Mouse (Mus musculus): ENCODE data around the gene 4921507P07Rik.
"Not testable (repeated sequence)": the region's sequence is repeated elsewhere in the genome, so short reads cannot be mapped to it uniquely, and the experiment has no call there.

4921507P07Rik gene

DNA sequence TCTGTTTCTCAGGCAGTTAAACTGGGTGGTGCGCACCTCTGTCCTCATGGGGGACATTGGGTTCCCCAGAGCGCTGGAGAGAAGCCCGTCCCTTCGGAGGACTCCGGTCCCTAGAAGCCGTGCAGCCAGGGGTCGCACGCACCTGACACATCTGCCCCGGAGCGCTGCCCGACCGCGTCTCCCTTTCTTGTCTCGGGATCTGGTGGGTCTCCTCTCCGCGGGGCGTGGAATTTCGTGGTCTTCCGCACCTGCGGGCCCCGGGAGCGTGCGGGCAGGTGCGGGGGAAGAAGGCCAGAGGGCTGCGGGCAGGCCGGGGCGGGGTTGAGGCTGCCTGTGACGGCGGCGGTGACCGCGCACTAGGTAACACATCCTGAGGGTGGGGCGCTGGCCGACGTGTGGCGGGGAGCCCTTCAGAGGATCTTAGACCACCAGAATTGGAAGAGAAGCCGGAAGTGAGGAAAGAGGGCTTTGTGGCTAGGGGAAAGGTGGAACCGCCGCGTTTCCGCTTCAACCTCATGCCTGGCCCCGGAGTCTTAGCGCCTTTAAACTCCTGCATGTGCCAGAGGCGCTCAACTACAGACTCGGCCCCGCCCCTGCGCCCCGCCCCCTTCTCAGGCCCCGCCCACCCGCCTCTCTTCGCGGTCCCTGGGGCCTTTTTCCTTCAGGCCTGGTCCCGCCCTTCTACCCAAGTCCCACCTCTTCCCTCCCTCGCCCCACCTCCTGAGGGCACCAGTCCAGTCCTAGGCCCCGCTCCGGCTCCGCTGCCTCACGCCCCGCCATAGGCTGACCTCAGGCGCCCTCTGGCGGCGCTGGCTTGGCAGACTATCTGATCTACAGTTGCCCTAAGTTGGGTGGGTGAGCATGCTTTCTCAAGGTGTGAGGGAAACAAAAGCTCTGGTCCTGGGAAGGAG is at the start of gene 4921507P07Rik:
Gene 4921507P07Rik (minus strand): TSS at position 332 of the 911 bp plus-strand sequence.
- peak; percentile 67 for DNase-seq (ENCODE audit: low spot score)

DNA sequence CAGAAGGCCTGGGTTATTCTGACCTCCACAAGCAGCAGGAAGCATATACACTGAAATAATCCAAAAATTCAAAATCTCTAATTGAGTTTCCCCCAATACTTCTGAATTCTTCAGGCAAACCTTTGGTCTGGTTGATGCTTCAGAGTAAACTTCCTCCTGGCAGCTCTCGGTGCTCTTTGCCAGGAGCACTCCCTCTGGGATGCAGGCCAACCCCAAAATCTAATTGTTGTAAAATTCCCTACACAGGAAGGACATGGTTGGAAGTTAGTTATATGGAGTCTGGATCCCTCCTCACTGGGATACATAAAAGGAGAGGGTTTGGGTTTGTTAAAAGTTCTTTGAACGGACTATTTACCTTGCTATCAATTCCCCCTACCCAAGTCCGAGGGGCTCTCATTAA is 48.3 kb upstream of the 4921507P07Rik start:
- DNase-seq (ENCODE audit: low spot score): no peak

DNA sequence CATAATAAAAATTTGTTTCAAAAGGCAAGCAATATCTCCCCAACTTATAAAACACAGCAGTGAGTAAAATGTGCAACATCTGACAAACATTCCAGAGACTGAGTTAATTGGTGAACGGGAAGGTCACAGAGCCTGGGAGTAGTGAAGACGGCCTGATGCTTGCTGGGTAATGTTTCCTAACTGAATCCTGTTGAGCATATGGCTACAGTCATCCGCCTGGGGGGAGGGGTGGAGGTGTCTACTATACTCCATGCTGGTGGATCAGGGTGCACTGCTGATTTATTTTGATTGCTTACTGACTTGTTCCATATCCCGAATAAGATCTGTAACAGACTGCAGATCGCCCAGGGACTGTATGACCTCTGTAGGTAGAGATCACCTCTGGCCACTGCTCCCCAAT is 45.5 kb upstream of the 4921507P07Rik start:
- no peak for DNase-seq (ENCODE audit: low spot score)

- no peak for DNase-seq (ENCODE audit: low spot score)
Observed at GRCm38 (mm10) chr6:50640377-50640776, 43.9 kb upstream of the 4921507P07Rik start.

- DNase-seq (ENCODE audit: low spot score): no peak
Observed at GRCm38 (mm10) chr6:50639656-50640055, 43.2 kb upstream of the 4921507P07Rik start.

- DNase-seq (ENCODE audit: low spot score): not testable (repeated sequence)
Observed at GRCm38 (mm10) chr6:50626170-50626569, 29.7 kb upstream of the 4921507P07Rik start.

- not testable (repeated sequence) for DNase-seq (ENCODE audit: low spot score)
Observed at GRCm38 (mm10) chr6:50618273-50618672, 21.8 kb upstream of the 4921507P07Rik start.

GRCm38 (mm10) chr6:50601620-50602019 is 5.2 kb upstream of the 4921507P07Rik start:
- DNase-seq (ENCODE audit: low spot score): no peak

GRCm38 (mm10) chr6:50598560-50598959 is 2.1 kb upstream of the 4921507P07Rik start:
- DNase-seq (ENCODE audit: low spot score): no peak

- DNase-seq (ENCODE audit: low spot score): no peak
Observed at GRCm38 (mm10) chr6:50594372-50594771, 2.1 kb downstream of the 4921507P07Rik start.

- DNase-seq (ENCODE audit: low spot score): no peak
Observed at GRCm38 (mm10) chr6:50593334-50593845, 3.0 kb downstream of the 4921507P07Rik start.

GRCm38 (mm10) chr6:50590234-50590633 is 6.2 kb downstream of the 4921507P07Rik start:
- no peak for DNase-seq (ENCODE audit: low spot score)

- peak; percentile 65 for DNase-seq (ENCODE audit: low spot score)
Observed at GRCm38 (mm10) chr6:50588251-50588650, 8.2 kb downstream of the 4921507P07Rik start.

GRCm38 (mm10) chr6:50587412-50587811 is 9.0 kb downstream of the 4921507P07Rik start:
- DNase-seq (ENCODE audit: low spot score): no peak

GRCm38 (mm10) chr6:50586316-50586715 is 10.1 kb downstream of the 4921507P07Rik start:
- no peak for DNase-seq (ENCODE audit: low spot score)

DNA sequence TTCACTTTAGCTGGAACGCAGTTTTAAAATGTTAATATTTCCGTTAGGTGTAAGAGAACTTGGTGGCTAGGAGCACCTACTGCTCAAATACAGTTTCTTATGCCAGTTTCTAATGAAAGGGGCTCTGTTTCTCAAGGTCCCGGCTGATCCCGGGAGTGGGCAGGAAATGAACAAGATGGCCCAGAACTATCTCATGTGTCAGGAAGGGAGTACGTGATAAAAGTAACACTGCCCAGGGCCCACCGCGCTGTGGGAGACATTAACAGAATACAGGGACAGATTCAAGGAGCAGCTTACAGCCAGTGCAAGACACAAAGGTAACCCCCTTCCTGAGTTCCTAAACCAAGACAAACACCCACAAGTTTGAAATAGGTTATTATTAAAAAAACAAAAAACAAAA is 10.7 kb downstream of the 4921507P07Rik start:
- DNase-seq (ENCODE audit: low spot score): no peak

DNA sequence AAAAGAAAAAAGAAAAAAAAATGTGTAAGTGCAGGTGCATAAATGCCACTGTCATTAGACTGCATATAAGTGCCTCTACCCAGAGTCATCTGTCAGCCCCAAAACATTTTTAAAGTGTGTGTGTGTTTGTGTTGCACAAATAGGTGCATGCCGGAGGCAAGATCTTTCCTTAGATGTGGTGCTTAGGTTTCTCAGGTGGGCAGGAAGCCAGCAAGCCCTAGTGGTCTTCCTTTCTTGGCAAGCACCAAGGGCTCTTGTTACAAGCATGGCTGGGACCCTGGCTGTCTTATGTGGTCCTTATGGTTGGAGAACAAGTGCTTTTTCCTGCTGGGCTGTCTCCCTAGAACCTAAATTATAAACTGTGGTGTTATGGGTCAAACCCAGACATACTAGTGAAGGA is 24.8 kb downstream of the 4921507P07Rik start:
- DNase-seq (ENCODE audit: low spot score): no peak

DNA sequence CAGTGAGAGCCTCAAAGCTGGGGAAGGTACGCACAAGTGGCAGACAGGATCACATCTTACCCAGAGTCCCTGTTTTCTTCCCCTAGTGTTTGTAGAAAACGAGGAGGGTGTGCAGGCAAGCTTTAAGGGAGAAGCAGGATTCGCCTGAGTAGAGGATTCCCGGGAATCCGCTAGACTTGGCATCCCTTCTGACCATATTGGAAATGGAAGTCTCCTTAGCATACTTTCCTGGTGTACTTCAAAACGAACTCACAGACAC is 29.5 kb downstream of the 4921507P07Rik start:
- no peak for DNase-seq (ENCODE audit: low spot score)

GRCm38 (mm10) chr6:50566141-50566996 is 30.1 kb downstream of the 4921507P07Rik start, which contains the start of gene Cycs:
Gene Cycs (minus strand): TSS chr6:50566538.
- DNase-seq (ENCODE audit: low spot score): peak; percentile 98

GRCm38 (mm10) chr6:50563651-50564050 is 32.8 kb downstream of the 4921507P07Rik start:
- no peak for DNase-seq (ENCODE audit: low spot score)

DNA sequence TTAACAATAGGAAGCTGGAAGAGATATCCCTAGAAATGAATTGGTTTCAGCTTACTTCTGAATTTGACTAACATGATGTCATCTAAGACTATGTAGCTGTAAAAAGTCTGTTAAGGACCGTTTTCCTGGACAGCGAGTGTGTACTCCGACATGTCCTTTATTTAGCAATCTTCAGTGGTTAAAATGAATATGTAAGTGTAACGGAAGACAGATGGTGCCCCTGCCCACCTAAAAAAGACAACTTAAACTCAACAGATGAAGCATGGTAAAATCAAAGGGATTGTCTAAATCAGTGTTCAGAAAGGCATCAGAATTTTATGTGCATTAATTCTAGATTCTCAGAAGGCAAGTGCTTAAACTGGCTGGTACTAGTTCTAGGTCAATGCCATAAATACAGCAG is 34.0 kb downstream of the 4921507P07Rik start:
- no peak for DNase-seq (ENCODE audit: low spot score)

- DNase-seq (ENCODE audit: low spot score): no peak
Observed at GRCm38 (mm10) chr6:50560776-50561175, 35.7 kb downstream of the 4921507P07Rik start.

GRCm38 (mm10) chr6:50558877-50559276 is 37.6 kb downstream of the 4921507P07Rik start:
- DNase-seq (ENCODE audit: low spot score): no peak
